Mouse (Mus musculus): ENCODE data around the gene Lrrc23. TPM values are rescaled to one million over a fixed set of nuclear protein-coding genes. Genes with fewer than 3 reads are reported as not detected.
A peak's percentile ranks its signal among the peaks of the same experiment; 100 is the strongest.
"Not testable (repeated sequence)": the region's sequence is repeated elsewhere in the genome, so short reads cannot be mapped to it uniquely, and the experiment has no call there.

Gene Lrrc23
- total RNA-seq, 2 experiments from 2014 or later: 0.18 TPM; not detected in 1

GRCm38 (mm10) chr6:124808358-124809012 is 29.0 kb upstream of the Lrrc23 start, which contains the start of gene Spsb2:
TSS of gene Spsb2 (plus strand) at chr6:124808661.
- DNase-seq: peak; percentile 70 to 77
- intact Hi-C loops (cut with DNase I): no loop called here

GRCm38 (mm10) chr6:124807986-124808357 is 28.4 kb upstream of the Lrrc23 start:
- intact Hi-C loops (cut with DNase I): no loop called here
- no peak for DNase-seq

GRCm38 (mm10) chr6:124807366-124807765 is 27.8 kb upstream of the Lrrc23 start:
- no peak for DNase-seq
- intact Hi-C loops (cut with DNase I): no loop called here

GRCm38 (mm10) chr6:124806446-124807140 is 27.1 kb upstream of the Lrrc23 start:
- no peak for DNase-seq
- intact Hi-C loops (cut with DNase I): no loop called here

GRCm38 (mm10) chr6:124805341-124806321 is 26.1 kb upstream of the Lrrc23 start:
- DNase-seq: peak; percentile 95 to 96
- intact Hi-C loops (cut with DNase I): no loop called here

GRCm38 (mm10) chr6:124804341-124804740 is 24.8 kb upstream of the Lrrc23 start:
- intact Hi-C loops (cut with DNase I): no loop called here
- DNase-seq: no peak

GRCm38 (mm10) chr6:124803691-124804090 is 24.2 kb upstream of the Lrrc23 start:
- intact Hi-C loops (cut with DNase I); DNase-seq: not testable (repeated sequence)

GRCm38 (mm10) chr6:124803061-124803460 is 23.5 kb upstream of the Lrrc23 start:
- no peak for DNase-seq
- intact Hi-C loops (cut with DNase I): no loop called here

GRCm38 (mm10) chr6:124802400-124802799 is 22.9 kb upstream of the Lrrc23 start:
- DNase-seq; intact Hi-C loops (cut with DNase I): not testable (repeated sequence)

GRCm38 (mm10) chr6:124796200-124796599 is 16.7 kb upstream of the Lrrc23 start:
- no peak for DNase-seq
- intact Hi-C loops (cut with DNase I): no loop called here

- no peak for DNase-seq
- intact Hi-C loops (cut with DNase I): no loop called here
These were observed 16.3 kb upstream of the Lrrc23 start for GRCm38 (mm10) chr6:124795781-124796180.

- intact Hi-C loops (cut with DNase I): no loop called here
- DNase-seq: no peak
These were observed 12.4 kb upstream of the Lrrc23 start for GRCm38 (mm10) chr6:124791911-124792310.

GRCm38 (mm10) chr6:124790121-124790520 is 10.6 kb upstream of the Lrrc23 start:
- intact Hi-C loops (cut with DNase I): no loop called here
- DNase-seq: no peak

GRCm38 (mm10) chr6:124789519-124789918 is 10.0 kb upstream of the Lrrc23 start:
- intact Hi-C loops (cut with DNase I): no loop called here
- no peak for DNase-seq

GRCm38 (mm10) chr6:124787722-124788121 is 8.2 kb upstream of the Lrrc23 start:
- no peak for DNase-seq
- intact Hi-C loops (cut with DNase I): no loop called here

- DNase-seq: no peak
- intact Hi-C loops (cut with DNase I): no loop called here
These were observed 7.4 kb upstream of the Lrrc23 start for GRCm38 (mm10) chr6:124786756-124787420.

- no peak for DNase-seq
- intact Hi-C loops (cut with DNase I): no loop called here
These were observed 2.9 kb upstream of the Lrrc23 start for GRCm38 (mm10) chr6:124782436-124782835.

- intact Hi-C loops (cut with DNase I): no loop called here
- no peak for DNase-seq
These were observed 1.4 kb upstream of the Lrrc23 start for GRCm38 (mm10) chr6:124780917-124781316.

- intact Hi-C loops (cut with DNase I): no loop called here
- no peak for DNase-seq
These were observed 473 bp upstream of the Lrrc23 start for GRCm38 (mm10) chr6:124779984-124780416.

GRCm38 (mm10) chr6:124770511-124770910 is 9.0 kb downstream of the Lrrc23 start:
- no peak for DNase-seq
- intact Hi-C loops (cut with DNase I): no loop called here

All from gastrocnemius, postnatal 36 days (tissue).